Mouse (Mus musculus) bone marrow, adult 2 months (tissue): ENCODE results near the gene Bckdha. TPM values are rescaled to one million over a fixed set of nuclear protein-coding genes. Genes with fewer than 3 reads are reported as not detected.
A peak's percentile ranks its signal among the peaks of the same experiment; 100 is the strongest.

Source experiments
- H3K27ac ChIP-seq: fragments of 200-500 bp; 2 replicates; pipeline ENCODE4 v1.5.1; 2012; ENCODE audit warnings: low read depth, mild to moderate bottlenecking, control low read depth, inconsistent platforms, low read length; ENCODE audit not compliant: control insufficient read depth, poor library complexity, insufficient read depth
- H3K4me1 ChIP-seq: fragments of 200-500 bp; 2 replicates; pipeline ENCODE4 v1.6.1; 2011; ENCODE audit warnings: low read length; ENCODE audit not compliant: control insufficient read depth, insufficient read depth
- H3K4me3 ChIP-seq: fragments of 200-500 bp; replicated peaks from 2 replicates; pipeline ENCODE3; 2011; ENCODE audit warnings: mild to moderate bottlenecking, low read depth, low read length, control low read depth; ENCODE audit not compliant: control insufficient read depth
- CTCF ChIP-seq: fragments of 200-500 bp; IDR thresholded peaks from 2 replicates; pipeline ENCODE4 v1.5.1; 2011; ENCODE audit warnings: low read length, control low read depth; ENCODE audit not compliant: control insufficient read depth, insufficient read depth
- POLR2A ChIP-seq: fragments of 200-500 bp; IDR thresholded peaks from 2 replicates; pipeline ENCODE4 v1.6.1; 2011; ENCODE audit warnings: low read depth, mild to moderate bottlenecking, control low read depth, low read length, borderline replicate concordance; ENCODE audit not compliant: control insufficient read depth
- WGBS: fragments of 180-500 bp; shearing (Covaris S2); methylation state at CpG from one replicate; pipeline ENCODE4 v1.1.7; 2018; 5-methylcytosine and 5-hydroxymethylcytosine counted together
- polyA plus RNA-seq: library from polyadenylated mRNA; stranded (reverse); fragments of >200 nt; gene quantifications from 2 replicates; pipeline ENCODE4 v1.2.4, GENCODE M21; 2011; ENCODE audit warnings: low replicate concordance; ENCODE audit not compliant: missing spikeins, insufficient read depth, insufficient read length

Gene Bckdha
- polyA plus RNA-seq, 1 experiment = 36.1 TPM

DNA sequence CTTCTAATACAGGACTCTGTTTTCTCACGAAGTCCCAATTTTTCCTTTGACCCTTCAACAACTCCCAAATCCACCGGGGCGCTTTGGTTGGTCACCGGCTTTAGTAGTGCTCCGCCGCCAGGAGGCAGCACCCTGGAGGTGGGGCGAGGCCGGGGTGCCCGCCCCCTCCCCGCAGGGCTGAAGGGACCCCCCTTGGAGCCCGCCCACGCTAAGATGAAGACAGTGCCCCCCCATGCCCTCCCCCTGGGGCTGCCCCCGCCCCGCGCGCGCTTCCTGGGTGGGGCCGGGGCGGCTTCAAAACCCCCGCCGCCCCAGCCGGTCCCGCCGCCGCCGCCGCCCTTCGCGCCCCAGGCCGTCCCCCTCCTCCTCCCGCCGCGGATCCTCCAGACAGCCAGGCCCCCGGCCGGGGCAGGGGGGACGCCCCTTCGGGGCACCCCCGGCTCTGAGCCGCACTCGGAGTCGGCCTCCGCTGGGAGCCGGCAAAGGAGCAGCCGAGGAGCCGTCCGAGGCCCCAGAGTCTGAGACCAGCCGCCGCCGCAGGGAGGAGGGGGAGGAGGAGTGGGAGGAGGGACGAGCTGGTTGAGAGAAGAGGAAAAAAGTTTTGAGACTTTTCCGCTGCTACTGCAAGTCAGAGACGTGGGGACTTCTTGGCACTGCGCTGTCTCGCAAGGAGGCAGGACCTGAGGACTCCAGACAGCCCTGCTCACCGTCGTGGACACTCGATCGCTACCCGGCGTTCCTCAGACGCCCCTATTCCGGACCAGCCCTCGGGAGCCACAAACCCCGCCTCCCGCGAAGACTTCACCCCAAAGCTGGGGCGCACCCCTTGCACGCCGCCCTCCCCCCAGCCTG is 28.1 kb upstream of the Bckdha start, which contains the start of gene Tgfb1:
Tgfb1 (plus strand) TSS at position 323 of the 852 bp plus-strand sequence.
- Histone ChIP-seq H3K4me1 (peaks cover 17% of the 10 kb centered on the region), H3K27ac (peak within 1 kb of the TSS; percentile 95), H3K4me3 (peak within 1 kb of the TSS; percentile 96)
- WGBS = under 1% methylated on average over 68 of the region's 69 CpGs
- TF ChIP-seq POLR2A (peak; percentile 80; the same call in 1 of the 2 replicates), CTCF (peak; percentile 61)

- peak overlapping the region; percentile 49 for H3K27ac ChIP-seq
- 0 out of 2 replicates have a peak, but pooled peaks have one; percentile 35 for TF ChIP-seq POLR2A
- no peak for TF ChIP-seq CTCF
- WGBS = 59% methylated on average over 21 of the region's 21 CpGs
- H3K4me3 ChIP-seq = peak overlapping the region; percentile 19
- H3K4me1 ChIP-seq = peaks cover 22% of the 10 kb centered on the region
These were observed 27.2 kb upstream of the Bckdha start for GRCm38 (mm10) chr7:25685926-25686470.

DNA sequence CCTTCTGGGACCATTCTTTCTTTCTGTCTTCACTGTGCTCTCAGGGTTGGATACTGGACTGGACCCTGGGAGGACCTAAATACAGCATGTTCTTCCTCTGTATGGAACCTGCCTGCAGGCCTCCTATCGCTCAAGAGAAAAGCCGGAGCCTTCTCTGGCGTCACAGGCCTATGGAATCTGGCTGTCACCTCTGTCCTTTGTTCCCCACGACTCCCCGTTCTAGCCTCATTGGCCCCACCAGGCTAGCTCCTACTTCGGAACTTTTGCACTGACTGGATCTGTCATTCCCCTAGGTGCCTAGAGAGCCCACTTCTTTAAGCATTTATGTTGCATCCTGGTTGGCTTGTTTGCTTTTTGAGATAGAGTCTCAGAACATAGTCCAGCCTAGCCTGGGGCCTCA is 25.9 kb upstream of the Bckdha start:
- peaks cover 22% of the 10 kb centered on the region for H3K4me1 ChIP-seq

DNA sequence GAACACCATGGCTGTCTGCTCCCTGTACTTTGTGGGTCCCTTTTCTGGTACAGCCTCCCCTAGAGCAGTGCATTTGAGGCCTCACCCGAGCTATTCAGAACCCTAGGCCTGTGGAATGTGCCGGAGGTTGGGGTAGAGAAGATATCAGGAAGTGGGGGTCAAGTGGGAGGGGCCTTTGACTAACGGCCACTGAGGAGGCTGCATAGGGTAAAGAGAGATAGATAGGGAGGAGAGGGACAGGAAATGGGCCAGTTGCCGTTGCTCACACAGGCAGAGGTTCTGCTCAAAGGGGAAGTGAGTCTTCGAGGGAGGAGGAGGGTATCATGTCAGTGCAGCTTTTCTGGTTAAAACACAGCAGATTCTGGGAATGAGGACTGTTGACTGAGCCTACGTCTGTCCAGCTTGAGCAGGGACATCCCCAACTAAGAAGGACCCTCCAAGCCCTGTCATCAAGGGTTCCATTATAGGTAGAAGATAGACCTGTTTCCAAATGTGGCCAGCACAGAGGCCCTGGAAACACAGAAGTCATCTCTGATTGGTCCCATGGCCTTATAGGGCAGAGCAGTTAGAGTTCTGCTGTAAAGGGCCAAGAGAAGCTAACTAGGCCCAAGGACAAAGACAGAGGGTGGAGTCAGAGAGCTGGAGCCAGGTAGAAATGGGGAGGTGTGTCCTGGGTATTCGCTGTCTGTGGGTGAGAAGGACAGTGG is 24.8 kb upstream of the Bckdha start:
- no peak overlapping the region for H3K4me3 ChIP-seq
- no peak for TF ChIP-seq CTCF
- TF ChIP-seq POLR2A = peak; percentile 71; the same call in 1 of the 2 replicates
- 4% methylated on average over 7 of the region's 7 CpGs for WGBS

More for the DNA sequence above, 25.9 kb upstream of the Bckdha start:
- Histone ChIP-seq H3K27ac (peak overlapping the region; percentile 27), H3K4me3 (no peak overlapping the region)
- 86% methylated on average over 6 of the region's 6 CpGs for WGBS
- TF ChIP-seq CTCF = no peak

GRCm38 (mm10) chr7:25681341-25682231 is 22.8 kb upstream of the Bckdha start:
- Histone ChIP-seq H3K27ac (peak overlapping the region; percentile 52), H3K4me1 (peaks cover 24% of the 10 kb centered on the region), H3K4me3 (peak overlapping the region; percentile 87)
- under 1% methylated on average over 15 of the region's 15 CpGs for WGBS
- TF ChIP-seq POLR2A (no peak), CTCF (no peak)

More for the DNA sequence above, 24.8 kb upstream of the Bckdha start:
- H3K27ac ChIP-seq = peak overlapping the region; percentile 89
- peaks cover 24% of the 10 kb centered on the region for H3K4me1 ChIP-seq

GRCm38 (mm10) chr7:25680514-25681258 is 21.9 kb upstream of the Bckdha start, which contains the start of gene B9d2:
TSS of gene B9d2 (plus strand) at chr7:25680780.
- peak; percentile 53; the same call in 1 of the 2 replicates for TF ChIP-seq POLR2A
- TF ChIP-seq CTCF = no peak
- peak within 1 kb of the TSS; percentile 97 for H3K27ac ChIP-seq
- peaks cover 24% of the 10 kb centered on the region for H3K4me1 ChIP-seq
- peak within 1 kb of the TSS; percentile 87 for H3K4me3 ChIP-seq
- under 1% methylated on average over 46 of the region's 46 CpGs for WGBS

DNA sequence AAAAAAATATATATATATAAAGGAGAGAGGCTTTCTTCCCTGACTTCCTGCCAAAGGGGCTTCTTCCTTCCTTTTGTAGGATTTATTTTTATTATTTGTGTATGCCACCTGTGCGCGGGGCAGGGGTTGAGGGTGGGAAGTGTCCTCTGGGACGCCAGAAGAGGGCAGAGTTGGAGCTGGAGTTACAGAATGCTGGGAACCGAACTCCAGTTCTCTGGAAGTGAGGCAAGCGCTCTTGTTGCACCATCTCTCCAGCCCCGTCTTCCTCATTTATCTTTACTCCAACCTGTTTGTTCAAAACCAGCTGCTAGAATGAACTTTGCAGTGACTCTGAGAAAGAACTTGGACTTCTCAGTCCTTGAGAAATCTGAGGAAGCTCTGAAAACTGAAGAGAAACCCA is 21.2 kb upstream of the Bckdha start:
- H3K4me3 ChIP-seq = peak overlapping the region; percentile 1
- TF ChIP-seq CTCF = peak; percentile 20; the same call in 1 of the 2 replicates
- TF ChIP-seq POLR2A = no peak
- H3K27ac ChIP-seq = peak overlapping the region; percentile 97
- 2% methylated on average over 6 of the region's 6 CpGs for WGBS
- H3K4me1 ChIP-seq = peaks cover 24% of the 10 kb centered on the region
